Mouse (Mus musculus) inflammation-experienced regulatory T-cells, adult 6 months (primary cell): Measurements from ENCODE around the gene Bud31. TPM values are rescaled to one million over a fixed set of nuclear protein-coding genes. Genes with fewer than 3 reads are reported as not detected.

Experiments used
- polyA plus RNA-seq, 3 experiments: library from polyadenylated mRNA; unstranded; fragments of 100-300 nt; shearing (Covaris generic); gene quantifications; one replicate each; pipeline ENCODE4 v1.2.1; 2017

Bud31 gene
- polyA plus RNA-seq, 3 experiments from 2014 or later = 114 to 119 (median 115) TPM

Other genes starting within 250 kb of the Bud31 start
- 1 to 10 TPM; 2.7 to 6.8 (median 5.4) TPM for gene Smurf1, start 174.5 kb upstream of the Bud31 start, polyA plus RNA-seq
- not detected for gene Gm4871, start 107.6 kb upstream of the Bud31 start, polyA plus RNA-seq
- not detected for gene 1700018F24Rik, start 97.4 kb upstream of the Bud31 start, polyA plus RNA-seq
- gene Arpc1a, start 56.5 kb upstream of the Bud31 start, polyA plus RNA-seq = 10 to 100 TPM; 86.2 to 96.6 (median 91.8) TPM
- gene Kpna7, start 56.3 kb upstream of the Bud31 start, polyA plus RNA-seq = not detected
- 1,000 to 10,000 TPM in 1 of 3 experiments, 100 to 1,000 TPM in 2; 806 to 1,201 (median 880) TPM for gene Arpc1b, start 26.1 kb upstream of the Bud31 start, polyA plus RNA-seq
- gene Pdap1, start 124 bp upstream of the Bud31 start, polyA plus RNA-seq = 10 to 100 TPM; 34.4 to 55.2 (median 47.9) TPM
- gene Ptcd1, start 26.7 kb downstream of the Bud31 start, polyA plus RNA-seq = 10 to 100 TPM; 10.5 to 15.2 (median 13.2) TPM
- gene Cpsf4, start 26.9 kb downstream of the Bud31 start, polyA plus RNA-seq = 10 to 100 TPM; 11.7 to 18.4 (median 15.5) TPM
- 100 to 1,000 TPM; 377 to 453 (median 389) TPM for gene Atp5j2, start 51.7 kb downstream of the Bud31 start, polyA plus RNA-seq
- gene Zkscan14, start 61.5 kb downstream of the Bud31 start, polyA plus RNA-seq = 10 to 100 TPM; 13.9 to 23.1 (median 20.1) TPM
- 1 to 10 TPM; 4.1 to 7.6 (median 6.7) TPM for gene Zkscan5, start 64.2 kb downstream of the Bud31 start, polyA plus RNA-seq
- gene Zfp655, start 91.4 kb downstream of the Bud31 start, polyA plus RNA-seq = 10 to 100 TPM; 59.4 to 73.3 (median 59.6) TPM
- gene Zscan25, start 140.1 kb downstream of the Bud31 start, polyA plus RNA-seq = under 1 TPM; 0.44 to 0.53 (median 0.49) TPM
- gene Cyp3a57, start 204.9 kb downstream of the Bud31 start, polyA plus RNA-seq = not detected